Mouse (Mus musculus): Measurements from ENCODE around the gene Srsf10. TPM values are rescaled to one million over a fixed set of nuclear protein-coding genes. Genes with fewer than 3 reads are reported as not detected.

Srsf10 gene
- polyA plus RNA-seq, 1 experiment from 2014 or later: 361 TPM

DNA sequence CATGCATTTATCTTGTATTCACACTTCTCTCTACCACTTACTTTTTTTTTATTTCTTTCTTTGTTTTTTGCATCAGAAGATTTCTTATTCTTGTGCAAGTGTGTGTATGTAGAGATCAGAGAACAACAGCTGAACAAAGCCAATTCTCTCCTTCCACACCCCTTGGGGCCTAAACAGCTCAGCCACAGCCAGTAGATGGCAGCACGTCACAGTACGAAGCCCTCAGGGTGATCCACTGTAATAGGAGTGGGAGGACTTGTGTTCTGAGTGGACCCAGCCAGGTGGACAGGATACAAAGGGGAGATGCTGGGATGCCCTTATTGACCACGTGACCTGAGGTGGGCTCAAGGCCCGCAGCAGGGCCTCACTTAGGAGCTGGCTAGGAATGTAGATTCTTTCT is 34.3 kb downstream of the Srsf10 start:
- Histone ChIP-seq H3K27ac (no peak overlapping the region), H3K36me3 (no peaks in the 10 kb centered on the region), H3K4me1 (no peaks in the 10 kb centered on the region), H3K9me3 (no peaks in the 10 kb centered on the region), H3K4me2 (replicated peaks) (no peak overlapping the region), H3K27me3 (no peaks in the 10 kb centered on the region), H3K9ac (no peak overlapping the region), H3K4me3 (no peak overlapping the region)
- WGBS: 5% methylated on average over 4 of the region's 4 CpGs
- ATAC-seq (ENCODE audit: insufficient number of reproducible peaks, insufficient read depth, low FRiP score, low TSS enrichment): 0 out of 2 replicates have a peak, but pooled peaks have one; percentile 72

DNA sequence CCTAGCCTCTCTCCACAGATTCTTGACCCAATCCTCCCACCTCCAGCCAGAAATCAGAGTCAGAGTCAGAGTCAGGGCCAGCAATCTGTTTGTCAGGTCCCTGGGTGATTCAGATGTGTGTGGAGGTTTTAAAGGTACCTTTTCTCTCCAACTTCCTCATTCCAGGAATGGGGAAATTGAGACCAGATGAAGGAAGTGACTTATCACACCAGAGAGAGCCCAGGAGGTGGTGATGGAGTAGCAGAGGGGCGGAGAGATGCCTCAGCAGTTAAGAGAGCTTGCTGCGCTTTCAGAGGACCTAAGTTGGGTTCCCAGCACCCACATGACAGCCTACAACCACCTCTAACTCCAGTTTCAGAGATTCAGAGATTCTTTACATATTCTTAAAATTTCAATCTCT is 36.0 kb downstream of the Srsf10 start:
- no peak overlapping the region for H3K4me3 ChIP-seq
- no peak overlapping the region for H3K4me2 ChIP-seq (replicated peaks)
- no peaks in the 10 kb centered on the region for H3K27me3 ChIP-seq
- WGBS: 76% methylated on average over 2 of the region's 2 CpGs
- no peak for ATAC-seq (ENCODE audit: insufficient number of reproducible peaks, insufficient read depth, low FRiP score, low TSS enrichment)
- H3K27ac ChIP-seq: no peak overlapping the region
- H3K36me3 ChIP-seq: no peaks in the 10 kb centered on the region
- no peaks in the 10 kb centered on the region for H3K4me1 ChIP-seq
- no peak overlapping the region for H3K9ac ChIP-seq
- H3K9me3 ChIP-seq: no peaks in the 10 kb centered on the region

DNA sequence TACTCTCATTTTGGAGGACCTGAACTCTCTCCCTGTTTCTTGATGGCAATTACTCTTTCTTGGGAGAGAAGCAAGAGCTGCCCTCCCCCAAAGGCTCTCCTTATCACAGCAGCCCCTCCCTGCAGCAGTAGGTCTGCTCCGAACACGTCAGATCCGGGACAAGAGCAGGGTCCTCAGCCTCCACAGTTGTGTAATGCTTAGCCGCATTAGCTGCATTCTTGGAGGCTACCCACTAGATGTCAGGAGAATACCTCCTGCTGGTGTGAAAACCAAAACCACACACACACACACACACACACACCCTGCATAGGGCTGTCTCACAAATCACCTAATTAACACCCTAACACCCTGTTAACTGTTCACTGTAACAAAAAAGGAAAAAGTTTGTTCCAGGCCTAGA is 37.3 kb downstream of the Srsf10 start:
- no peak overlapping the region for H3K9ac ChIP-seq
- H3K4me3 ChIP-seq: no peak overlapping the region
- H3K4me2 ChIP-seq (replicated peaks): no peak overlapping the region
- no peak for ATAC-seq (ENCODE audit: insufficient number of reproducible peaks, insufficient read depth, low FRiP score, low TSS enrichment)
- WGBS: 66% methylated on average over 4 of the region's 4 CpGs
- no peaks in the 10 kb centered on the region for H3K27me3 ChIP-seq
- no peaks in the 10 kb centered on the region for H3K4me1 ChIP-seq
- no peaks in the 10 kb centered on the region for H3K9me3 ChIP-seq
- no peaks in the 10 kb centered on the region for H3K36me3 ChIP-seq
- no peak overlapping the region for H3K27ac ChIP-seq

DNA sequence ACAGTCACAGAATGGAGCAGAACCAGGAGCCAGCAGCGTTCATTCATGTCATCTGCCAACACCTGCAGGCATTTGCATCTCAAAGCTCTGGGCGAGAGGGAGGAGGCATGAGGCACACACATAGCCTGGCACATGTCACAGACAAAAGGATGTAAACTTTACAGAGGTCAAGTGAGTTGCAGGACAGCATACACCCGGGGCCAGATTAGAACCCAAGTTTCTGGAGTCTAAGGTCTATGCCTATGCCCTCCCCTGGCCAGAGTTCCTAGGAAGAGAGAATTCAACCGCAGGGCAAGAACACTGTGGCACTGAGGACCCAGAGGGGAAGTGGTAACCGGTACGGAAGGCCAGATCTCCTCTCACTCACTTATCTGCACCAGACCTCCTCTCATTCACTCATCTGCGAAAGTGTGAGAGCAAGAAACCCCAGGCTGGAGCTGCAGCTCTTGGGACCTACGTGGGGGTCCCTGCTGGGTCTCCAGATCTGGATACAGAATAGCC is 39.6 kb downstream of the Srsf10 start, which contains the start of gene Cnr2:
Cnr2 (plus strand) TSS at position 324 of the 501 bp plus-strand sequence.
- H3K9me3 ChIP-seq: no peaks in the 10 kb centered on the region
- H3K4me3 ChIP-seq: no peak within 1 kb of the TSS
- H3K4me2 ChIP-seq (replicated peaks): no peak within 1 kb of the TSS
- no peaks in the 10 kb centered on the region for H3K27me3 ChIP-seq
- no peak for ATAC-seq (ENCODE audit: insufficient number of reproducible peaks, insufficient read depth, low FRiP score, low TSS enrichment)
- H3K4me1 ChIP-seq: no peaks in the 10 kb centered on the region
- 66% methylated on average over 8 of the region's 8 CpGs for whole genome bisulfite sequencing
- no peaks in the 10 kb centered on the region for H3K36me3 ChIP-seq
- H3K27ac ChIP-seq: no peak within 1 kb of the TSS
- H3K9ac ChIP-seq: no peak within 1 kb of the TSS

DNA sequence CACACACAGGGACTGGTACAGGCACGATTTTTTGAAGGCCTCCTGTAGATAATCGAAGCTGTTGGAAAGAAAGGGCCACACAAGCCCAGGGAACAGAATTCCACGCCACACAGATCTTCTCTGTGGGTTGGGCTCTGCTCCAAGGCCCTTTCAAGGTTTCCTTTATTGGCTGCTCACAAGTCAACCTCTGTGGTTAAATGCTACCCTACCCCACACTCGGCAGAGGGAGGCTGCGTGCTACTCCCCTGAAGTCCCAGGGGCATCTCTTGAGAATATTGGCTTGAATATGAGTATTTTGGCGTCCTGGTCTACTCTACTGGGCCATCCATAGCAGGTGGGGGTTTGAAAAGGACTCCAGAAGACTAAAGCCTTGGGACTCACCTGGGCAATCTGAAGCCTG is 40.6 kb downstream of the Srsf10 start:
- no peak overlapping the region for H3K27ac ChIP-seq
- WGBS: 74% methylated on average over 6 of the region's 6 CpGs
- no peaks in the 10 kb centered on the region for H3K27me3 ChIP-seq
- H3K4me2 ChIP-seq (replicated peaks): no peak overlapping the region
- H3K36me3 ChIP-seq: no peaks in the 10 kb centered on the region
- no peak for ATAC-seq (ENCODE audit: insufficient number of reproducible peaks, insufficient read depth, low FRiP score, low TSS enrichment)
- no peaks in the 10 kb centered on the region for H3K4me1 ChIP-seq
- H3K9me3 ChIP-seq: no peaks in the 10 kb centered on the region
- H3K9ac ChIP-seq: no peak overlapping the region
- no peak overlapping the region for H3K4me3 ChIP-seq

DNA sequence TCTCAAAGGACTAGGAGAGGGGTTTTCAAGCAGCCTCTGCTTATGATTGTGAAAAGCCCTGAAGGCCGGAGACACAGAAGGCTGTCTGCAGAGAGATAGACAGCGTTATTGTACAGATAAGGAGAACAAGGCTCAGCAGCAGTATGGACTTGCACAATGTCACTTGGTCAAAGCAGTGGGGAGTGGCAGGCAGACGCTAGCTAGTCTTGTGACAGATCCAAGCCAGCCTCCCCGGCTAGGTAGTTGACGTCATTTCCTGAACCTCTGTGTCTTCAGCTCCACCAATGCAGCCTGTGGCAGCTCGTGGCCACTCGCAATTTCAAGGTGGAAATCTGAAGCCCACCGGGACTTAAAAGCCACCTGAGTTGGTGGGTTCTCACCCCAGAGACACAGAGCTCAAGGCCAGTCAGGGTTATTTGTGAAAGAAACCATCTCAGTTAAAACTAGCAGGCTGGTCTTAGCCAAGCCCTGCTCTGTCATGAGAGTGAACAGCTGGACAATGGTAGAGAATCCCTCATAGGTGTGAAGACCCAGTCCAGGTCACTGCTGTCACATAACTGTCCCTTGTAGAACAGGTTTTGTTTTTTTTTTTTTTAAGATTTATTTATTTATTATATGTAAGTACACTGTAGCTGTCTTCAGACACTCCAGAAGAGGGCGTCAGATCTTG is 43.0 kb downstream of the Srsf10 start:
- Histone ChIP-seq H3K4me2 (replicated peaks) (no peak overlapping the region), H3K27me3 (no peaks in the 10 kb centered on the region), H3K9me3 (no peaks in the 10 kb centered on the region), H3K9ac (no peak overlapping the region), H3K4me1 (no peaks in the 10 kb centered on the region), H3K4me3 (no peak overlapping the region), H3K27ac (no peak overlapping the region), H3K36me3 (no peaks in the 10 kb centered on the region)
- ATAC-seq (ENCODE audit: insufficient number of reproducible peaks, insufficient read depth, low FRiP score, low TSS enrichment): no peak
- WGBS: 69% methylated on average over 9 of the region's 9 CpGs

DNA sequence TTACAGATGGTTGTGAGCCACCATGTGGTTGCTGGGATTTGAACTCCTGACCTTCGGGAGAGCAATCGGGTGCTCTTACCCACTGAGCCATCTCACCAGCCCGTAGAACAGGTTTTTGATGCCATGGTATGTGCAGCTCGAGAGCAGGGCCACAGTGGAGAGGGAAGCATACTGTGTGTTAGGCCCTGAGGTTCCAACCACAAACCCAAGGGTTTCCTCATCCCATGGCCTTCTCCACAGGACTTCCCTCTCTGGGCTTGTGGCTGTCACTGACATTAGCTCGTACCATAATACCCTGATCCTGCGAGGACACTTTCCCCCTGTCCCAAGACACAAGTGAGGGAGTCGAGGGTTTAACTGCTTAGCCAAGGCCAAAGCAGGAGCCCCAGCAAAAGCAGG is 43.5 kb downstream of the Srsf10 start:
- H3K36me3 ChIP-seq: no peaks in the 10 kb centered on the region
- no peaks in the 10 kb centered on the region for H3K4me1 ChIP-seq
- H3K27me3 ChIP-seq: no peaks in the 10 kb centered on the region
- no peaks in the 10 kb centered on the region for H3K9me3 ChIP-seq
- no peak overlapping the region for H3K9ac ChIP-seq
- ATAC-seq (ENCODE audit: insufficient number of reproducible peaks, insufficient read depth, low FRiP score, low TSS enrichment): no peak
- H3K27ac ChIP-seq: no peak overlapping the region
- 81% methylated on average over 7 of the region's 7 CpGs for WGBS
- H3K4me3 ChIP-seq: no peak overlapping the region
- no peak overlapping the region for H3K4me2 ChIP-seq (replicated peaks)

DNA sequence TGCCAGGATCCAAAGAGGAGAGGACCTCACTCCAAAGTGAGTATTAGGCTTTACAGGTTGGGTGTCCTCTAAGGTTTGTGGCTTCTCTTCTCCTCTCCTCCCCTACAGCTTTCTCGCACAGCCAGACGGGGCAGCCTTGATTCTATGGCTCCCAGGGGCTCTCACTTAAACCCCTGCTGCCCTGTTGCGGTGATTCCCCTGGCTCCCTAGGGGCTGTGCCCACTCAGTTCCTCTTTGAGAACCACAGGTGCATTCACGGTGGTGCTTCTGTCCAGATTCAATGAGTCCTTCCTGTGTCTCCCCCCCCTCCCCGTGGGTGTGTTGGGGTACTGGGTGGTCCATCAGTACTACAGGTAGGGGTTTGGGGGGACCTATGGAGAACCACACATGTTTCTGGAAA is 44.5 kb downstream of the Srsf10 start:
- Histone ChIP-seq H3K9me3 (no peaks in the 10 kb centered on the region), H3K27ac (no peak overlapping the region), H3K36me3 (no peaks in the 10 kb centered on the region), H3K4me3 (no peak overlapping the region), H3K27me3 (no peaks in the 10 kb centered on the region), H3K9ac (no peak overlapping the region), H3K4me1 (no peaks in the 10 kb centered on the region), H3K4me2 (replicated peaks) (no peak overlapping the region)
- WGBS: 76% methylated on average over 5 of the region's 5 CpGs
- no peak for ATAC-seq (ENCODE audit: insufficient number of reproducible peaks, insufficient read depth, low FRiP score, low TSS enrichment)

DNA sequence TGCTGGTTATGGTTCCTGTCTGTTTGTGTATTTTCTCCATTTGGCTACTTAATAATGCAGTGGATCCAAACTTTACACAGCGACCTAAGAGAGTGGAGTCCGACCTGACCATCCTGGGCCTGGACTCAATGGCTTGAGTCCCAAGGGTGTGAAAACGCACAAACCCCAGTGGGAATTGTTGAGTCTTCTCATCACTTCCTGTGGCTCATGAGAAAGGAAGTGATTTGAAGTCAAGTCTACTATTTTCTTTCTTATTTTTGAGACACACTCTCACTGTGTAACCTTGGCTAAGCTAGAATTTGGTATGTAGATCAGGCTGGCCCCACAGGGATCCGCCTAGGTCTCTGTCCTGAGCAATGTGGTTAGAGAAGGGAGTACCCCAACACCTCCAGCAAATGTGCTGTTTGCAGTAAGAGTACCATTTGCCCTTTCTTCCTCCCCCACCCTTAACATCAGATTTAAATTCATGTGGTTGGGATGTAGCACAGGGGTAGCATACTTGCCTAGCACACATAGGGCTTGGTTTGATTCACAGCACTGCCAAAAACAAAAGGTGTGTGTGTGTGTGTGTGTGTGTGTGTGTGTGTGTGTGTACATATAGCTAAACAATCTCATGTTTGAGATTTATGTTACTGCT is 47.2 kb downstream of the Srsf10 start:
- 85% methylated on average over 4 of the region's 4 CpGs for WGBS
- H3K27me3 ChIP-seq: no peaks in the 10 kb centered on the region
- no peak for ATAC-seq (ENCODE audit: insufficient number of reproducible peaks, insufficient read depth, low FRiP score, low TSS enrichment)
- H3K9ac ChIP-seq: no peak overlapping the region
- no peaks in the 10 kb centered on the region for H3K9me3 ChIP-seq
- H3K4me3 ChIP-seq: no peak overlapping the region
- no peak overlapping the region for H3K4me2 ChIP-seq (replicated peaks)
- H3K27ac ChIP-seq: no peak overlapping the region
- H3K36me3 ChIP-seq: no peaks in the 10 kb centered on the region
- H3K4me1 ChIP-seq: no peaks in the 10 kb centered on the region

DNA sequence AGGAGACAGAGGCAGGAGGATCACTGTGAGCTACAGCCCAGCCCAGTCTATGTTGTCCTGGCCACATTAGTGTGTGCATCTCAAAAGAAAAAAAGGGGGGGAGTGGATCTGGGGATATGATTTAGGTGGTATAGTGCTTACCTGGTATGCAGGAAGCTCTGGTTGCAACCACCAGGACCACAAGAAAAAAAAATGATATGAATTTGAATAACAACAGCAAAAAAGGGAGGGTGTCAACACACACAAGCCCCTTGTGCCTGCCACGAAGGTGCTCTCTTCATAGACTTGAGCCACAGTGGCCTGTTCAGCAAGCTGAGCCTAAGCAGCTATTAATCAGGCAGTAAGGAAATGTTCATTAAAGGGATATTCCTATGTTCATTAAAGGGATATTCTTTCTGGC is 49.3 kb downstream of the Srsf10 start:
- H3K27ac ChIP-seq: no peak overlapping the region
- H3K4me2 ChIP-seq (replicated peaks): no peak overlapping the region
- no peak overlapping the region for H3K9ac ChIP-seq
- no peaks in the 10 kb centered on the region for H3K27me3 ChIP-seq
- no peaks in the 10 kb centered on the region for H3K4me1 ChIP-seq
- 63% methylated on average over 1 of the region's 1 CpGs for WGBS
- no peak for ATAC-seq (ENCODE audit: insufficient number of reproducible peaks, insufficient read depth, low FRiP score, low TSS enrichment)
- H3K4me3 ChIP-seq: no peak overlapping the region
- H3K36me3 ChIP-seq: no peaks in the 10 kb centered on the region
- H3K9me3 ChIP-seq: no peaks in the 10 kb centered on the region

DNA sequence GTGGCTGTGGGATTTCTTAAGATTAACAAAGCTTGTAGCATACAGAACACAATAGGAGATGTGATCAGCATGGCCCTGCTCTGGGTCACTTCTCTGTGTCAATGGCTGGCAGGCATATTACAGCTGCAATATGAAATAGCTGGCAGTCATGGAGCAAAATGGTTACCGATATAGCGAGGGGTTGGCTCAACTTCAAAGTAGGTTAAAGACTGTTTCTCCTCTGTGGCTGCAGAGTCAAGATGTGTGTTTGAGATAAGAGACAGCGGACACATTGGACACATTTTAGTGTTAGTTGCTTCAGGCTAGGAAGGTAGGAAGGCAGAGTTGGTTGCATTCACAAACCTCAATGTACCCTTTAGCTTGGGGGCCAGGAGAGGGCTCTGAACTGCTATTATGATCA is 51.1 kb downstream of the Srsf10 start:
- no peak overlapping the region for H3K4me3 ChIP-seq
- 74% methylated on average over 3 of the region's 3 CpGs for WGBS
- no peaks in the 10 kb centered on the region for H3K27me3 ChIP-seq
- H3K9ac ChIP-seq: no peak overlapping the region
- no peaks in the 10 kb centered on the region for H3K36me3 ChIP-seq
- H3K9me3 ChIP-seq: no peaks in the 10 kb centered on the region
- ATAC-seq (ENCODE audit: insufficient number of reproducible peaks, insufficient read depth, low FRiP score, low TSS enrichment): no peak
- H3K4me1 ChIP-seq: no peaks in the 10 kb centered on the region
- H3K27ac ChIP-seq: no peak overlapping the region
- no peak overlapping the region for H3K4me2 ChIP-seq (replicated peaks)

DNA sequence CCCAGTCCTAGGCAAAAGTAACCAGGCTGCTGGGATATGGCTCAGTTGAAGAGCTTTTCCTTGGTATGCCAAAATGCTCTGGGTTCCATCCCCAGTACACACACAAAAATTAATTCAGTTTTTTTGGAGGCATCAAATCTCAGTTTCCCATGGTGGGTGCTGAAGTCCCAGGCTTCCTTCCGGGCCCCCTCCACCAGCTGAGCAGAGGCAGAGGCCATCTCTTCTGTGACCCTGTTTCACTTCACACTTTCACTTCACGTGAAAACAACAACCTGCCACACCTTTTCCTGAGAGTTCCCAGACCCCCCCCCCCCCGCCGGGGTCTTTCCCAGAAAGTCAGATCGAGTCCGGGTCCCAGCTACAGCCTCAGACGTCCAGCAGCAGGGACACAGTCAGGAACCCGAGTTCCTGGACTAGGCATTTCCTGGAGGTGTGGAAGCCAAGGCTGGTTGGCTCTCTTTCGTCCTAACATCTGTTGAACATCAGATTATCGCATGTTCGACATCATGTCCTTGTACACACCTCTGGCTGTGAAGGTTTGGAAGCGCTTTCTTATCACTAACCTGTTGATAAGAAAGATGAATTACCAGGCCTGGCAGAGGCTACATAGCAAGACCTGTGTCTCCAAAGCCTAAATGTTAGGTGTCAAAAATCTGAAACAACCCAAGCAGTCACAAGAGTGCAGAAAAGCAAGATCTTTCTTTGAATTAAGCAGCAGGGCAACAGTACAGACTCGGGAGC is 53.9 kb downstream of the Srsf10 start:
- Histone ChIP-seq H3K36me3 (no peaks in the 10 kb centered on the region), H3K4me2 (replicated peaks) (no peak overlapping the region), H3K9ac (no peak overlapping the region), H3K27me3 (no peaks in the 10 kb centered on the region), H3K4me3 (no peak overlapping the region), H3K9me3 (no peaks in the 10 kb centered on the region), H3K27ac (no peak overlapping the region), H3K4me1 (no peaks in the 10 kb centered on the region; the same call in 1 of the 2 replicates)
- WGBS: 60% methylated on average over 13 of the region's 13 CpGs
- ATAC-seq (ENCODE audit: insufficient number of reproducible peaks, insufficient read depth, low FRiP score, low TSS enrichment): no peak

Data from embryonic facial prominence, embryonic 12.5 days (tissue).